Mouse (Mus musculus) B cell, adult 62 days (primary cell): ENCODE results near the gene Ahsa1. TPM values are rescaled to one million over a fixed set of nuclear protein-coding genes. Genes with fewer than 3 reads are reported as not detected.

Source experiments
- total RNA-seq: library from RNA; stranded (reverse); gene quantifications from 4 replicates; pipeline ENCODE4 v1.2.4, GENCODE M21; 2023

Ahsa1 gene
- 105 to 126 TPM (median 114 TPM) in 4 replicates for total RNA-seq

GRCm38 (mm10) chr12:87266108-87266826 is at the start of gene Ahsa1, which contains the start of gene Vipas39:
TSS of gene Ahsa1 (plus strand) at chr12:87266479.
TSS of gene Vipas39 (minus strand) at chr12:87266256.

DNA sequence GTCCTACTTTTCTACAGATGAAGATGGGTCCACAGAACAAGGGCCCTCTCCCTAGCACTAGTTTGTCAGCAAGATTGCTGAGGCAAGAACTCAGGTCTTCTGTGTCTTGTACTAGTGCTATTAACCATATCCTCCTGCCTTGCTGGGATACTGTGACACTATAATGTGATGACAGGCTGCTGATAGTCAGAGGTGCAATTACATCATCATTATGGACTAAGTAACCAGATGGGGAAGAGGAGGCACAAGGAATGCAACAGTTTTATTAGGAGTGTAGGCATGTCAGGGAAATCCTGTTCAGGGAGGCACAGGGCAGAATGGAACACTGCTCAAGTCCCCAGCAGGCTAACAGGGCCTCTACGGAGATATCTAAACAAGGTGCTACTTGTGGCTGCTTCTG is 27.6 kb upstream of the Ahsa1 start, which contains the start of gene Noxred1:
TSS of gene Noxred1 (minus strand) at position 101 of the 400 bp plus-strand sequence.

GRCm38 (mm10) chr12:87299657-87300440 is 33.6 kb downstream of the Ahsa1 start, which contains the start of gene Ism2:
TSS of gene Ism2 (minus strand) at chr12:87299705.

Other genes starting within 250 kb of the Ahsa1 start
- not detected in 4 replicates for gene Tmem63c, start 245.1 kb upstream of the Ahsa1 start, total RNA-seq
- gene Ngb, start 163.9 kb upstream of the Ahsa1 start, total RNA-seq: 0.36 to 0.97 TPM (median 0.47 TPM) in 3 of 4 replicates, not detected in the other
- gene Gstz1, start 119.3 kb upstream of the Ahsa1 start, total RNA-seq: 15.3 to 17.9 TPM (median 16.6 TPM) in 4 replicates
- gene Pomt2, start 118.5 kb upstream of the Ahsa1 start, total RNA-seq: 5.6 to 6.6 TPM (median 6.2 TPM) in 4 replicates
- 1.1 to 1.8 TPM (median 1.2 TPM) in 4 replicates for gene Samd15, start 66.8 kb upstream of the Ahsa1 start, total RNA-seq
- 35.7 to 35.9 TPM (median 35.8 TPM) in 4 replicates for gene Tmed8, start 66.0 kb upstream of the Ahsa1 start, total RNA-seq
- gene Noxred1, start 27.7 kb upstream of the Ahsa1 start, total RNA-seq: 5.0 to 10.2 TPM (median 8.7 TPM) in 4 replicates
- 33.1 to 41.1 TPM (median 36.1 TPM) in 4 replicates for gene Vipas39, start 223 bp upstream of the Ahsa1 start, total RNA-seq
- not detected in 4 replicates for gene Ism2, start 33.2 kb downstream of the Ahsa1 start, total RNA-seq
- 78.2 to 104 TPM (median 87.9 TPM) in 4 replicates for gene Sptlc2, start 121.9 kb downstream of the Ahsa1 start, total RNA-seq
- 30.0 to 33.7 TPM (median 33.2 TPM) in 4 replicates for gene Slirp, start 177.4 kb downstream of the Ahsa1 start, total RNA-seq
- gene Alkbh1, start 177.5 kb downstream of the Ahsa1 start, total RNA-seq: 79.2 to 103 TPM (median 90.0 TPM) in 4 replicates
- gene Snw1, start 205.8 kb downstream of the Ahsa1 start, total RNA-seq: 85.7 to 95.8 TPM (median 89.9 TPM) in 4 replicates
- not detected in 4 replicates for gene Gm5788, start 228.2 kb downstream of the Ahsa1 start, total RNA-seq
- gene Gm8300, start 247.8 kb downstream of the Ahsa1 start, total RNA-seq: not detected in 4 replicates